Mouse (Mus musculus): ENCODE results near the gene Cpne2. TPM values are rescaled to one million over a fixed set of nuclear protein-coding genes. Genes with fewer than 3 reads are reported as not detected.

Gene Cpne2
- polyA plus RNA-seq, 2 experiments: 2.6 to 2.7 TPM

DNA sequence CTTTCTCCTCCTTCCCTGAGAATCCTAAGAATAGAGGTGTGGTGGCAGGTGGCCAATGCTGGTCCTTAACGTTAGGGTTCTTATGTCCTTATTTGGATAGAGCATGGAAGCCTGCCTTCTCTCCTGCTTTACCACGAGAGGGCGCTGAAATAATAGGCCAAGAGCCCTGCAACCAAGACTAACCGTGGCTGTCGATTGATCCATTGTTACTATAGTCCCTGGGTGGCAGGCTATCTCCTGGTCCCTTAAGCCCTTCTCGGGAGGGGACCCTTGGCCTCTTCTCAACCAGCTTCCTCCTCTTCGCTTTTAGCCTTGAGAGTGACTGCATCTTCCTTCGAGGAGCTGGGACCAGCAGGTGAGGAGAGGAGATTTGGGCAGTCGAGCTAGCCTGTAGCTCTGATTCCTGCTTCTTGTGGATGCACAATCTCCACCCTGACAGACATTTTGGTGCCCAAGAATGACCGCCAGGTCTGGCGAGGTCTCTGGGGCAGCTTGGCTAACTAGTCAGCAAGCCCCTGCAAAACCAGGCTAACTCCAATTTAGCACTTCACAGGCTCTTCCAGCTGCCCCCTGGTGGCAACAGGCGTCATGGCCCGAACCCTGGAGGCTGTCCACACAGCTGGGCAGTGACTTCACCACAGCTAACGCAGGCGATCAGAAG, 40.6 kb upstream of the Cpne2 start:
- no peaks in the 10 kb centered on the region for H3K27me3 ChIP-seq (ENCODE audit: control insufficient read depth, insufficient read depth, low read length)
- no peak overlapping the region for H3K4me3 ChIP-seq (ENCODE audit: insufficient read depth in 1 of 2, low read depth in 2 of 2, low read length in 2 of 2)
- peak overlapping the region; percentile 43 for H3K4me2 ChIP-seq (ENCODE audit: low read depth)
- WGBS (ENCODE audit: insufficient replicate concordance): 6% methylated on average over 15 of the region's 15 CpGs
- peaks cover 0 to 3% of the 10 kb centered on the region in 2 experiments; a peak in 1 of 4 replicates for H3K4me1 ChIP-seq (replicated peaks; ENCODE audit: control insufficient read depth in 2 of 2, insufficient read depth in 2 of 2, low read length in 1 of 2)
- no peaks in the 10 kb centered on the region for H3K36me3 ChIP-seq (replicated peaks; ENCODE audit: control insufficient read depth, insufficient read depth, low read depth)
- ATAC-seq (ENCODE audit: insufficient read depth): peak; percentile 45; the same call in 1 of the 2 replicates
- H3K9me3 ChIP-seq (ENCODE audit: control insufficient read depth, low read length): no peaks in the 10 kb centered on the region
- TF ChIP-seq EP300 (IDR thresholded peaks at IDR 0.05; ENCODE audit: low read depth) (no peak), CTCF (IDR thresholded peaks at IDR 0.05; ENCODE audit: low read depth) (peak; percentile 88)
- H3K27ac ChIP-seq: no peak overlapping the region
- H3K9ac ChIP-seq (replicated peaks): no peak overlapping the region
- DNase-seq (ENCODE audit: low read depth in 3 of 3, low spot score in 3 of 3): peak; percentile 31 to 38 (median 32)

DNA sequence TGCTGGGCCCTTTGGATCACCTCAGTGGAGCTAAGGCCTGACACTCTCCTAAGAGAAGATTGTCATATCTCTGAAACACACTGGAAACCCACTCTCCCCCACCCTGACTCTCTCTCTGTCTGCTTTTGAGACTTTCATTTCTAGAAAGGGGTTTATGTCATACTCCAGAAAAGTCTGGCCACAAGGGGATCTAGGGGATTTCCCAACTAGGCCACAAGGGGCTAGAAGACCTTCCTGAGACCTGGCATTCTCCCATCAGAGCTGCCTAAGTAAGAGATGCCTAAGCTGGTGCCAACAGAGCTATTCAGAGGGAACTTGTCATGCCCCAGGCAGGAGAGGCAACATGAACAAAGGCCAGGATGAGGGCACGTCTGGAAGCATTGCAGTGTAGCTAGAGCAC, 39.5 kb upstream of the Cpne2 start:
- WGBS (ENCODE audit: insufficient replicate concordance): 21% methylated on average over 1 of the region's 1 CpGs
- no peak for DNase-seq (ENCODE audit: low read depth in 3 of 3, low spot score in 3 of 3)
- no peak for ATAC-seq (ENCODE audit: insufficient read depth)
- H3K9me3 ChIP-seq (ENCODE audit: control insufficient read depth, low read length): no peaks in the 10 kb centered on the region
- no peaks in the 10 kb centered on the region for H3K27me3 ChIP-seq (ENCODE audit: control insufficient read depth, insufficient read depth, low read length)
- H3K36me3 ChIP-seq (replicated peaks; ENCODE audit: control insufficient read depth, insufficient read depth, low read depth): no peaks in the 10 kb centered on the region
- H3K27ac ChIP-seq: no peak overlapping the region
- no peak for TF ChIP-seq EP300 (IDR thresholded peaks at IDR 0.05; ENCODE audit: low read depth)
- no peak for TF ChIP-seq CTCF (IDR thresholded peaks at IDR 0.05; ENCODE audit: low read depth)
- peaks cover 0 to 3% of the 10 kb centered on the region in 2 experiments; a peak in 1 of 4 replicates for H3K4me1 ChIP-seq (replicated peaks; ENCODE audit: control insufficient read depth in 2 of 2, insufficient read depth in 2 of 2, low read length in 1 of 2)
- no peak overlapping the region for H3K4me3 ChIP-seq (ENCODE audit: insufficient read depth in 1 of 2, low read depth in 2 of 2, low read length in 2 of 2)
- H3K4me2 ChIP-seq (ENCODE audit: low read depth): no peak overlapping the region
- no peak overlapping the region for H3K9ac ChIP-seq (replicated peaks)

DNA sequence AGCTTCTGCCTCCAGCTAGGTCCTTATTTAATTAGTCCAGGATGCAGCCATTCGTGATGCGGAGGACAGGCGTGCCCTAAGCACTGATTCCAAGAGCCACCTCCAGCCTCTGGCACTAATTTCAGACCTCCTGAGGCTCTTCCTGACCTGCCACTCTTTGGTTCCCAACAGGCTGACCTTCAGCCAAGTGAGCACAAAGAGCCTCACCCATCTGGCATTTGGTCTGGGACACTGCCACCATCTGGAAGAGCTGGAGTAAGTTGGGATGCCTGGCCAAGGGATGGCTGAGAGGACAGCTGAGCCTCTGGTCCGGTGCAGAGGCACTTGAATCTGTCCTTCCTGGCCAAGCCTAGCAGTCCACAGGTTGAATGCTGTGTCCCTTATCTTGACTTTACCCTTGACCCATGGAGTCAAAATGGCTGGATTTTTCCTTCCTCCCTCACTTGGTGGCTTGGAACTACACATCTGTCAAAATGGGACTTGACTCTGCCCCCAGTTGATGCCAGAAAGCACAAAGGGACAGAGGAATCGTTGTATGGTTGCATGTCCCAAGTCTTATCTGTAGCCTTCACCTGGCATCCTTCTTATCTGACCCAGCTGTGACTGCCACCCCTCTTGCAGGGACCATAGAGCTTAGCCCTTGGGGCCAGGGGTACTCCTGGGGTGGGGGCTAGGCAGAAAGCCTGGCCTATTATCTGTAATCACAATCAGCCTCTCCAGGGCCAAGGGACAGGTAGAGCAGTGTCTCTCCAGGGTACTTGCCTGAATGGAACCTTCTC, 17.2 kb upstream of the Cpne2 start:
- Histone ChIP-seq H3K27me3 (ENCODE audit: control insufficient read depth, insufficient read depth, low read length) (no peaks in the 10 kb centered on the region), H3K9me3 (ENCODE audit: control insufficient read depth, low read length) (no peaks in the 10 kb centered on the region), H3K4me1 (replicated peaks; ENCODE audit: control insufficient read depth in 2 of 2, insufficient read depth in 2 of 2, low read length in 1 of 2) (peaks cover 0 to 4% of the 10 kb centered on the region in 2 experiments; a peak in 1 of 4 replicates), H3K9ac (replicated peaks) (no peak overlapping the region), H3K27ac (no peak overlapping the region), H3K4me3 (ENCODE audit: insufficient read depth in 1 of 2, low read depth in 2 of 2, low read length in 2 of 2) (no peak overlapping the region), H3K4me2 (ENCODE audit: low read depth) (no peak overlapping the region), H3K36me3 (replicated peaks; ENCODE audit: control insufficient read depth, insufficient read depth, low read depth) (no peaks in the 10 kb centered on the region)
- DNase-seq (ENCODE audit: low read depth in 3 of 3, low spot score in 3 of 3) (peak in 2 of 3 experiments; percentile 11 to 12), ATAC-seq (ENCODE audit: insufficient read depth) (peak; percentile 47; the same call in 1 of the 2 replicates)
- WGBS (ENCODE audit: insufficient replicate concordance): 43% methylated on average over 5 of the region's 5 CpGs
- TF ChIP-seq CTCF (IDR thresholded peaks at IDR 0.05; ENCODE audit: low read depth) (no peak), EP300 (IDR thresholded peaks at IDR 0.05; ENCODE audit: low read depth) (no peak)

DNA sequence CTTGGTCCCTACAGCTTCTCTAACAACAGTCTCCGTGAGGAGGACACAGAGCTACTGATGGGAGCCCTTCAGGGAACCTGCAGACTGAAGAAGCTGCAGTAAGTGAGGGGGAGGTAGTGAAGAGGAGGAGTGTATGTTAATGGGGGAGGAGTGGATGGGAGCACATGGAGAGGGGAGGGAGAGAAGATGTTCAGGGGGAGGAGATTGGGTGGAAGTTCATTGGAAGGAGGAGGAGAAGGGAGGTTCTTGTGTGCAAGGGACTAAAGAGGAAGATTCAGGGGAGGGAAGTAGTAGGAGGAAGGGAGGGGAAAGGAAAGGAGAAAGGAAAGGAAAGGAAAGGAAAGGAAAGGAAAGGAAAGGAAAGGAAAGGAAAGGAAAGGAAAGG, 16.6 kb upstream of the Cpne2 start:
- no peak for ATAC-seq (ENCODE audit: insufficient read depth)
- no peak overlapping the region for H3K27ac ChIP-seq
- no peak overlapping the region for H3K4me3 ChIP-seq (ENCODE audit: insufficient read depth in 1 of 2, low read depth in 2 of 2, low read length in 2 of 2)
- no peak overlapping the region for H3K4me2 ChIP-seq (ENCODE audit: low read depth)
- DNase-seq (ENCODE audit: low read depth in 3 of 3, low spot score in 3 of 3): no peak
- H3K9me3 ChIP-seq (ENCODE audit: control insufficient read depth, low read length): no peaks in the 10 kb centered on the region
- H3K27me3 ChIP-seq (ENCODE audit: control insufficient read depth, insufficient read depth, low read length): no peaks in the 10 kb centered on the region
- peaks cover 0 to 4% of the 10 kb centered on the region in 2 experiments; a peak in 1 of 4 replicates for H3K4me1 ChIP-seq (replicated peaks; ENCODE audit: control insufficient read depth in 2 of 2, insufficient read depth in 2 of 2, low read length in 1 of 2)
- H3K36me3 ChIP-seq (replicated peaks; ENCODE audit: control insufficient read depth, insufficient read depth, low read depth): no peaks in the 10 kb centered on the region
- WGBS (ENCODE audit: insufficient replicate concordance): 30% methylated on average over 1 of the region's 1 CpGs
- TF ChIP-seq EP300 (IDR thresholded peaks at IDR 0.05; ENCODE audit: low read depth): no peak
- TF ChIP-seq CTCF (IDR thresholded peaks at IDR 0.05; ENCODE audit: low read depth): no peak
- no peak overlapping the region for H3K9ac ChIP-seq (replicated peaks)

DNA sequence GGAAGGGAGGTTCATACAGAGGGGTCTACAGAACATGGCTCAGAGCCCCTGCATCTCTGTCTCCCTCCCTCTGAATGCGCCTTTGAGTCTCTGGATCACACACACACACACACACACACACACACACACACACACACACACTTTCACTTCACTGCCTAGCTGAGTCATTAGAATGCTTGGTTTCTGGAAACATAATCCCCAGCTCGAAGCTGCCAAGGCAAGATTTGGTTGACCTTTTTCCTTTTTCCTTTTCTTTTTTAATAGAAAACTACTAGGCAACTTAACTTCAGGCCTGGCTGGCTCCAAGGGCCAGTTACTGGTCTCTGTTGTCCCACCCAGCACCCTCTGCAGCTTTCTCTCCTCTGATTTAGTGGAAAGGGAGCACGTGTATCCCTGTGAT, 16.0 kb upstream of the Cpne2 start:
- no peak overlapping the region for H3K27ac ChIP-seq
- H3K36me3 ChIP-seq (replicated peaks; ENCODE audit: control insufficient read depth, insufficient read depth, low read depth): no peaks in the 10 kb centered on the region
- no peak overlapping the region for H3K4me2 ChIP-seq (ENCODE audit: low read depth)
- peaks cover 0 to 4% of the 10 kb centered on the region in 2 experiments; a peak in 1 of 4 replicates for H3K4me1 ChIP-seq (replicated peaks; ENCODE audit: control insufficient read depth in 2 of 2, insufficient read depth in 2 of 2, low read length in 1 of 2)
- TF ChIP-seq EP300 (IDR thresholded peaks at IDR 0.05; ENCODE audit: low read depth) (no peak), CTCF (IDR thresholded peaks at IDR 0.05; ENCODE audit: low read depth) (no peak)
- no peak for ATAC-seq (ENCODE audit: insufficient read depth)
- no peak overlapping the region for H3K4me3 ChIP-seq (ENCODE audit: insufficient read depth in 1 of 2, low read depth in 2 of 2, low read length in 2 of 2)
- DNase-seq (ENCODE audit: low read depth in 3 of 3, low spot score in 3 of 3): no peak
- 47% methylated on average over 3 of the region's 3 CpGs for WGBS (ENCODE audit: insufficient replicate concordance)
- no peaks in the 10 kb centered on the region for H3K9me3 ChIP-seq (ENCODE audit: control insufficient read depth, low read length)
- H3K27me3 ChIP-seq (ENCODE audit: control insufficient read depth, insufficient read depth, low read length): no peaks in the 10 kb centered on the region
- no peak overlapping the region for H3K9ac ChIP-seq (replicated peaks)

Data from liver, embryonic 14.5 days (tissue).